Mouse (Mus musculus) T-helper 2 cell (primary cell): Measurements from ENCODE around the gene Gm44502.

Experiments used
- in situ Hi-C: fragments of 300-600 bp; cut with MboI, MseI; formaldehyde crosslinking; loops from one replicate; pipeline ENCODE4 v1.15.1; 2025; ENCODE audit warnings: high pct_unique_total_duplicates

Gm44502 gene

GRCm38 (mm10) chr15:89429352-89430221 is at the start of gene Gm44502, which contains the start of the genes C730034F03Rik and Chkb:
Gm44502 (minus strand) TSS chr15:89429696.
C730034F03Rik (plus strand) TSS chr15:89429589.
Chkb (minus strand) TSS chr15:89429908.
- in situ Hi-C loops: no loop called here

- in situ Hi-C loops: no loop called here
These were observed 49.1 kb upstream of the Gm44502 start for GRCm38 (mm10) chr15:89478622-89479021.

- in situ Hi-C loops: no loop called here
These were observed 48.3 kb upstream of the Gm44502 start for GRCm38 (mm10) chr15:89477806-89478205.

DNA sequence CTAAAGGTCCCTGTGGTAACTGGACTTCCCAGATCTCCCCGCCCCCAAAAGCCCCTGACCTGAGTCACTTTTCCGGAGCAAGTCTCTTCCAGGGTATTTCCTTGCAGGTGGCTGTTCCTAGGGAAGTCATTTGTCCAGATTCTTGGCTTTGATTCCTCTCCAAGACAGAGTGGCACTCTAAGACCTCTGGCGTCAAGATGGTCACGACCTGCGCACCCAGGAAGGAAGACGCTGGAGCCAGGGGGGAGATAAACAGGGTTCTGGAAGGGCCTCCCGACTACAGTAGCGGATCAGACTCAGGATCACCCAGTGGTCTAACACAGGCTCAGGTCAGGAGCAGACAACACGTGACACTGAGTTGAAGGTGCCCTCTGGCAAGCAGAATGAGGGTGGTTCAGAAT is 47.6 kb upstream of the Gm44502 start, which contains the start of gene Arsa:
Arsa (minus strand) TSS at position 335 of the 401 bp plus-strand sequence.
- in situ Hi-C loops: no loop called here

DNA sequence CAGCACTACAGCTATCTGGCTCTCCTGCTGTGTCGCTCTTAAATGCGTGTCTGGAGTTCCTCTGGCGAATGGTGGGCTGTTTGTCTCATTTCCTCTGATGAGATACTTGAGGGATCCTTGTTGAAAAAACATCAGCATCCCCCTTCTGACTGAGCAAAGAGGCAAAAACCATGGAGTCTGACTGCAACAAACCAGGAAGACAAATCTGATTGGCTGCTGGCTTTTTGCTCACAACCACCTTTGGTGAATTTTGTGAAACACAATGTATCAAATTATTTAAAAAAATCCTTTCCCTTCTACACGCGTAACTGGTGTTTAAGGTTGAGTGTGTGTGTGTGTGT is 46.9 kb upstream of the Gm44502 start:
- in situ Hi-C loops: no loop called here

DNA sequence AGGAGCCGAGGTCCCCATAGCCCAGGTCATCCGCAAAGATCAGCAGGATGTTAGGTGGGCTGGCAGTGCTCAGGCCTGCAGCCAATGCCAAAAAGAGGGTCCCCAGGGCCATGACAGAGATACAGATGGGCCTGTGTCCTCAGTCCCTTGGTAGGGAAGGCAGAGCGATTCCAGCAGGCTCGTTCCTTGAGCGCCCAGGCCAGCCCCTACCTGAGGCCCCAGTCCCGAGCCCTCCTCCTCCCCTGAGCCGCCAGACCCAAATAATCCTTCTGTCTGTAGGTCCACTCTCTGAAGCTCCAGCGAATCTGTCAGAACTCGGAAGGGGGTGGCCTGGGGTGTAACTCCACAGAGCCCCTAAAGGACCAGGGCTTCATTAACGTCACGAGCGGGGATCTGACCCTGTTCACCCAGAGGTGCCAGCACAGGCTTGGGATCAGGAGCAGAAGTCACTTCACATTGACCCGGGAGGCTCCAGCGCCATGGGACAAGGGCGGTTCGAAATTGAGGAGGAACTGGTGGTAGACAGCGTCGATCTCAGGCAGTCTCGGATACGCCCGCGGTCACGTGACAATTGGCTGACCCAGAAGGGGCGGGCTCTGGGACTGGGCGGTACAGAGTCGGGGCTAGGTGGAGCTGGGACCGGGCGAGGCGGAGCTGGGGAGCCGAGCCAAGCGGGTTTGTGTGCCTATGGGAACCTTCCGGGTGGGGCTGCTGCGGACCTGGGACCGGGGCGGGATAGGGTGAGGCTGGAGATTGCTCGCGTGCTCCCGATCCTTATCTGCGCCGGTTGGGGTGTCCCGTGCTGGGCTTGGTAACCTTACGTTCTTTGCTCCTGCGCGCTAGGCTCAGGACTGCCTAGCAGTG is 46.3 kb upstream of the Gm44502 start:
- in situ Hi-C loops: no loop called here

GRCm38 (mm10) chr15:89475293-89475600 is 45.8 kb upstream of the Gm44502 start:
- in situ Hi-C loops: no loop called here

GRCm38 (mm10) chr15:89474596-89475292 is 45.2 kb upstream of the Gm44502 start:
- in situ Hi-C loops: no loop called here

- in situ Hi-C loops: no loop called here
These were observed 44.4 kb upstream of the Gm44502 start for GRCm38 (mm10) chr15:89473921-89474320.

DNA sequence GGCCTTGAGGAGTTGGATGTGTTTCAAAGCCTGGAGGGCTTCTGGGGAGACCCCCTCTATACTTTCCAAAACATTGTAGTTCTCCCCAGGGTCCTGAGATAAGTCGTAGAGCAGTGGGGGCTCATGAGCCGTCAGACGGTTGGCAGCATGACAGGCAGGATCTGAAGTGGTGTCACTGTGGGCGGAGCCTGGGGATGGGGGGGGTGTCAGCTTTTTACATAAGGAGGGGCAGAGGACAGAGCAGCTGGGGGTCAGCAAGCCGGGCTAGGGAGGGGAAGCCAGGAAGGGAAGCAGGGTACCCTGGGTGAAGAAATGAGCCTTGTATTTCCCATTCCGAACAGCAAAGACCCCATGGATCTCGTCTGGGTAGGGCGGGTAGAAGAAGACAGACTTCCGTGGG is 43.9 kb upstream of the Gm44502 start:
- in situ Hi-C loops: no loop called here

- in situ Hi-C loops: no loop called here
These were observed 42.0 kb upstream of the Gm44502 start for GRCm38 (mm10) chr15:89471476-89471875.

DNA sequence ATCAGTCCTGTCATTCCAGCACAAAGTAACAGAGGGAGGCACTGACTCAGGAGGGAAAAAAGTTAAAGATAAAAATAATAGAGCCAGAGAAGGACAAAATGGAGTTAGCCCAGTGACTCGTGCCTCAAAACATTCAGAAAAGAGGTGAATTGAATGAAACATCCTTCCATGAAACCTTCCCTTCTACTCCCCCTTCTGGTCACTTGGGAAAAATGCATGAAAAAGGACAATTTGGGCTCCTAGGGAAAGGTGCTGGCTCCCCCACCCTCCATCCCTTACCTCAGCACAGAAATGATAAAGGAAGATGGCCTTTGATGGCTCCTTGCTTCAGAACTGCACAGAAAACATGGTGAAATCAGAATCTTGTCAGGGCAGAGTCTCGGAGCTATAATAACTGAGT is 39.1 kb upstream of the Gm44502 start:
- in situ Hi-C loops: no loop called here

GRCm38 (mm10) chr15:89465052-89465451 is 35.6 kb upstream of the Gm44502 start:
- in situ Hi-C loops: no loop called here

- in situ Hi-C loops: no loop called here
These were observed 34.1 kb upstream of the Gm44502 start for GRCm38 (mm10) chr15:89463334-89464235.

- in situ Hi-C loops: no loop called here
These were observed 32.7 kb upstream of the Gm44502 start for GRCm38 (mm10) chr15:89462176-89462575.

- in situ Hi-C loops: no loop called here
These were observed 31.8 kb upstream of the Gm44502 start for GRCm38 (mm10) chr15:89461321-89461720.

- in situ Hi-C loops: no loop called here
These were observed 30.8 kb upstream of the Gm44502 start for GRCm38 (mm10) chr15:89460298-89460697.

DNA sequence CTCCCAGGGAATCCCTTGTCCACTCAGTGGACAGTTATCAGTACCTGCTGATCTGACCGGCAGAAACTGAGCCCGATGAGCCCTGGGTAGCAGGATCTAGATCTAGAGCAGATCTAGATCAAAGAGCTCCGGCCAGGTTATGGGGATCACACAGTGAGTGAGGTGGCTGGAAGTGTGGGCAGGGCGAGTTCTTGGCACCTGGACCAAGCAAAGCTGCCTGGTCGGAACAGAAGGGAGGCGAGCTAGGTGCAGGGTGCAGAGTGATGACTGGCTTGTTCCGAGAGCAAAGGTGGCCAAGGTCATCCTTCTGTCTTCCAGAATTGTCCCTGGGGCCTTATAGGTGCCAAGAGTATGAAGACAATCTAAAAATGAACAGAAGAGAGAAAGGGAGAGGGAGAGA is 30.3 kb upstream of the Gm44502 start:
- in situ Hi-C loops: no loop called here

DNA sequence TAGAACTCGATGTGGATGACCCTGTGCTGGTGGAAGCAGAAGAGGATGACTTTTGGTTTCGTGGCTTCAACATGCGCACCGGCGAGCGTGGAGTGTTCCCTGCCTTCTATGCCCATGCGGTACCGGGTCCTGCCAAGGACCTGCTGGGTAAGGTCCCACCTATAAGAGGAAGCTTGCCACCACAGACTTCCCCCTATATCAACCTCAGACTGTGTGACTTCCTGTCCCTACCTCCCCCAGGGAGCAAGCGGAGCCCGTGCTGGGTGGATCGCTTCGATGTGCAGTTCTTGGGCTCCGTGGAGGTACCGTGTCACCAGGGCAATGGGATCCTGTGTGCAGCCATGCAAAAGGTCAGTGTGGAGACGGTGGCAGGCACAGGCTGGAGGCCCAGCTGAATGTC is 29.4 kb upstream of the Gm44502 start:
- in situ Hi-C loops: no loop called here

DNA sequence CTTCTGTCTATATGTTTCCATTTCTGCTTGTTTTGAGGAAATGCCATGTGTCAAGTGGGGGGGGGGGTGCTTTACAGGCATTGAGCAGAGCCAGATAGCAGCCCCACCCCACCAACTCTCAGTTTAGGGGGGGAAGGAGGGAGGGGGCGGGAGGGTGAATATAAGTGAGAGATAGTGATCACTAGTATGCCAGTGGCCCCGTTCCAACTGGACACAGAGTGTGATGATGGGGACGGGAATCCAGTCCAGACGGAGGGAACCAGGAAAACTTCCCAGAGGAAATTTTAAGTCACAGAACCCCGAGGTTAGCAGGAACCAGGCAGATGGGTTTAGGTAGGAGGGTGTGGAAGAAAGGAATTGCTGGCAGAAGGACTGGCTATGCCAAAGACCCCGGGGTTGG is 26.1 kb upstream of the Gm44502 start:
- in situ Hi-C loops: no loop called here

DNA sequence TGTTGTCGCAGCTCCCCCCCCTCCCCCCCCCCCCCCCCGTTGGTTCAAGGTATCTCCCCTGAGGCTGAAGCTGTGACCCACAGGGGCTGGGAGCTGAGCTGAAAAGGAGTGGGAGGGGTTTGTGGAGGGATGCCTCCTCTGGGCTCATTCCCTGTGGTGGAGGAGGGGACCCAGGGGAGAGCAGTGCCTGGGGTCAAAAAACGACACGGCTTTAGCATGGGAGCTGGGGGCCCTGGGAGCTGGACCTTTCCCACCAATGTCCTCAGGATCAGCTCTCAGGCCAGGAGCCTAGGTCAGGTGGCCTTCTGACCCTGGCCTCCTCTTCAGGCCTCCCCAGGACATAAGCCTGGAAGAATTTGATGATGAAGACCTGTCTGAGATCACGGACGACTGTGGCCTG is 25.4 kb upstream of the Gm44502 start:
- in situ Hi-C loops: no loop called here
